Mouse (Mus musculus): ENCODE results near the gene Actn3.

DNA sequence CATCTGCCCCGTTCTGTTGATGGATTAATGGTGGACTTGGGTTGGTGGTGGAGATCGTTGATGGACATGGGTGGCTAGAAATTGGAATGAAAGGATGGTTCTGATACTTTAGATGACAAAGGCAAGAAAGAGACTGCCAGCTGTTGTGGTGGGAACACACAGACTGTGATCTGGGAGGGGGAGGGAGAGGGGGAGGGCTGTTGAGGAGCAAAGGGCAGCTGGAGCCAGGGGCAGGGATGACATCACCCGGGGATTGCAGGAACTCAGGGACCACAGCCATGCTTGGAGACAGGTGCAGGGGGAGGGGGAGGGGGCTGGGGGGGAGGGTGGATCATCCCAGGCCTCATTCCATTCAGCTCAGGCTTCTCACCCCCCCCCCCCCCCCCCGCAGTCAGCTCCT is 1.5 kb downstream of the Actn3 start:
- TF ChIP-seq POLR2A (IDR thresholded peaks at IDR 0.05; ENCODE audit: borderline replicate concordance, low read depth, low read length) = no peak
- TF ChIP-seq CTCF (IDR thresholded peaks at IDR 0.05; ENCODE audit: low read depth, low read length) = no peak

Measured in bone marrow macrophage, adult 2 months (primary cell).